Mouse (Mus musculus) limb, embryonic 12.5 days (tissue): ENCODE measurements around the gene Msi2. TPM values are rescaled to one million over a fixed set of nuclear protein-coding genes. Genes with fewer than 3 reads are reported as not detected.

Source experiments
- ATAC-seq: fragments of 200-750 bp; cut with Nextera tagmentation; 2 replicates; pipeline ENCODE4 v1.8.0; 2017; ENCODE audit warnings: low read depth, moderate TSS enrichment; ENCODE audit not compliant: insufficient number of reproducible peaks, insufficient read depth, low FRiP score, low TSS enrichment
- H3K27ac ChIP-seq: fragments of 300-500 bp; sonication (generic); 2 replicates; pipeline ENCODE4 v1.5.1; 2016; ENCODE audit warnings: mild to moderate bottlenecking, moderate library complexity
- H3K27me3 ChIP-seq: fragments of 300-500 bp; sonication (generic); 2 replicates; pipeline ENCODE4 v1.6.1; 2016; ENCODE audit warnings: mild to moderate bottlenecking, moderate library complexity
- H3K36me3 ChIP-seq: fragments of 300-500 bp; sonication (generic); 2 replicates; pipeline ENCODE4 v1.6.1; 2016; ENCODE audit warnings: mild to moderate bottlenecking, moderate library complexity
- H3K4me1 ChIP-seq: fragments of 300-500 bp; sonication (generic); replicated peaks from 2 replicates; pipeline ENCODE4 v1.6.1; 2016
- H3K4me2 ChIP-seq: fragments of 300-500 bp; sonication (generic); 2 replicates; pipeline ENCODE4 v1.6.1; 2016; ENCODE audit warnings: mild to moderate bottlenecking, moderate library complexity
- H3K4me3 ChIP-seq: fragments of 300-500 bp; sonication (generic); replicated peaks from 2 replicates; pipeline ENCODE4 v1.5.1; 2016; ENCODE audit warnings: mild to moderate bottlenecking
- H3K9ac ChIP-seq: fragments of 300-500 bp; sonication (generic); replicated peaks from 2 replicates; pipeline ENCODE4 v1.6.1; 2016; ENCODE audit warnings: mild to moderate bottlenecking, moderate library complexity
- H3K9me3 ChIP-seq: fragments of 300-500 bp; sonication (generic); 2 replicates; pipeline ENCODE4 v1.6.1; 2016; ENCODE audit warnings: mild to moderate bottlenecking, moderate library complexity
- WGBS: fragments of 180-500 bp; shearing (Covaris S2); methylation state at CpG from one replicate; pipeline ENCODE4 v1.1.7; 2016; 5-methylcytosine and 5-hydroxymethylcytosine counted together
- polyA plus RNA-seq: library from polyadenylated mRNA; unstranded; fragments of >200 nt; fragmentation: Nextera tagmentation; extraction: Ambion mirVana; gene quantifications from 2 replicates; pipeline ENCODE4 v1.2.1, GENCODE M21; 2016

The Msi2 gene
- polyA plus RNA-seq, 1 experiment from 2014 or later, result 24.0 TPM

DNA sequence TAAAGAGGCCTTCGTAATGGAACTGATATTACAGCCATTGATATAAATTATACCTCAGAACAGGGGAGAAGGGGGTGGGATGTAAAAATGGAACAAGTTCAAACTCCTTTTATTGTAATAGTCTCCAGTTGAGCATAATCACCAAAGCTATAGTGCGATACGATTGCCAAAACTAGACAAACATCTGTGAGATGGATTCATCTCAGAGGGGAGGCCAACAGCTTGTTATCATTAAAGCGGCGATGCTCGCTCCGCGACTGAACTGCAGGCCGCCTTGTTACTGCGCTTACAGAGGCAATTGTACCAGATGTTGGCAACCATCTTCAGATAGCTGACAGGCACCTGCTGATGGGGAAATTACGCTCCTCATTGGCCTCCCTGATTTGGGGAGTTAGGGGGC, 145.9 kb downstream of the Msi2 start:
- no peak overlapping the region for H3K27ac ChIP-seq
- no peak overlapping the region for H3K4me3 ChIP-seq
- H3K9me3 ChIP-seq, result no peaks in the 10 kb centered on the region
- no peak overlapping the region for H3K4me2 ChIP-seq
- no peaks in the 10 kb centered on the region for H3K36me3 ChIP-seq
- no peak for ATAC-seq
- peaks cover 5% of the 10 kb centered on the region; the same call in 1 of the 2 replicates for H3K27me3 ChIP-seq
- WGBS, result 17% methylated on average over 11 of the region's 11 CpGs
- H3K4me1 ChIP-seq, result peaks cover 66% of the 10 kb centered on the region
- H3K9ac ChIP-seq, result no peak overlapping the region

DNA sequence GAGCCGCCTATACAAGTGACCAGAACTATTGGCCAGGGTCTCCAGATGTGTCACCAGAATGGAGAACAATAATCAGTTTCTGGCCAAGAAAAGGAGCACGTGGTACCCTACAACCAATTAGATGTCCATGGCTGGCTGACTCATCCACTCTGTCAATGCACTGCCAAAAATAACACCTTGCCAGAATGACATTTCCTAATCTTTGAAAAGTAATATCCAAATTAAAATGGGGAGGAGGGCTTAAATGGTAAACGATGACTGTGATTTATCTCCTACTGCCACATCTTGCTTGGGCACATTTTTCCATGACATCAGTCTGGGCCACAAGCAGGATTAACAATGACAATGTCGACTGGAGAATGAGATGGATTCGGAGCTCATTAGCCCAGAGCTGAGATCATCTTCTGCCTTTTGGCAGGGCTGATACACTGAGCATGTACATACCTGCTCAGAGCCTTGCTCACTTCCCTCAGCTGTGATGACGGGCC, 147.6 kb downstream of the Msi2 start:
- Histone ChIP-seq H3K4me2 (no peak overlapping the region), H3K27ac (no peak overlapping the region), H3K36me3 (no peaks in the 10 kb centered on the region), H3K9me3 (no peaks in the 10 kb centered on the region), H3K9ac (no peak overlapping the region), H3K27me3 (peaks cover 5% of the 10 kb centered on the region; the same call in 1 of the 2 replicates), H3K4me3 (no peak overlapping the region), H3K4me1 (peaks cover 66% of the 10 kb centered on the region)
- no peak for ATAC-seq
- 84% methylated on average over 6 of the region's 6 CpGs for WGBS

- Histone ChIP-seq H3K9me3 (no peaks in the 10 kb centered on the region), H3K36me3 (no peaks in the 10 kb centered on the region; the same call in 1 of the 2 replicates), H3K27ac (no peak overlapping the region), H3K9ac (no peak overlapping the region), H3K4me1 (peaks cover 48% of the 10 kb centered on the region), H3K4me2 (no peak overlapping the region), H3K4me3 (no peak overlapping the region), H3K27me3 (no peaks in the 10 kb centered on the region)
- 57% methylated on average over 20 of the region's 20 CpGs for WGBS
- ATAC-seq, result no peak
Observed at GRCm38 (mm10) chr11:88566613-88567606, 151.4 kb downstream of the Msi2 start.

DNA sequence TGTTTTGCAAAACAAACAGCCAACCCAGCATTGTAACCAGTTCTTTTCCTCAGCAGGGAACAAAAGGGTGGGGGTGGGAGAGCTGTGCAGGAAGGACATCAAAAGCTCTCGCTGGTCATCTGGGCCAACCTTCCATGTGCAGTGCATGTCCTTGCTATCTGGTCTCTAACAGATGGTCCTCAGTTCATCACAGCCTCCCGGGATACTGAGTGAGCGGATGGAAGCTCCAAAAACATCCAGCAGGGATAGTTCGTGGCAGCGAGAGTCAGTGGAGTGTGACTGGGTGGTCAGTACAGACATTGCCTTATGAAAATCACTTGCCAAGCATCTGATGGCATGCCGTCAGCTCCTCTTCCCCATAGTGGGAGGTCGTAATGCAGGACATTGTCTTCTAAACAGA, 153.5 kb downstream of the Msi2 start:
- ATAC-seq, result no peak

DNA sequence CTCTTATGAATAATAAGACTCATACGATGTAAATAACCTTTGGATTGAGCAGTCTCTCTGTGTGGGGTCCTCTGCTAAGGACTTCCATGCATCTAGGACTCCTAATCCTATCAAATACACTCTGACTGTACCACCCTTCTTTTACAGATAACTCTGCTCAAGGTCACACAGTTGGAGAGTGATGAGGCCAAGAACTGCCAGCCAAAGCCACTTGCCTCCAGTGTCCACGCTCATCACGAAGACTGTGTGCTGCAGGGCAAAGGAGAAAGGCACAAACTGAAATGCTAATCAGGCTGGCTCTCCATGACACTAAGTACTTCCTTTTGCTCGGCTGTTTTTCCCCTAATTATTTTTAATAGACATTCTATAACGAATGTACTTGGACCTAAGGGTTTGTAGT, 153.9 kb downstream of the Msi2 start:
- Histone ChIP-seq H3K36me3 (no peaks in the 10 kb centered on the region; the same call in 1 of the 2 replicates), H3K4me3 (no peak overlapping the region), H3K4me2 (no peak overlapping the region), H3K27me3 (peaks cover 8% of the 10 kb centered on the region; the same call in 1 of the 2 replicates), H3K9ac (no peak overlapping the region), H3K4me1 (peaks cover 58% of the 10 kb centered on the region), H3K27ac (no peak overlapping the region), H3K9me3 (no peaks in the 10 kb centered on the region)
- WGBS, result 51% methylated on average over 5 of the region's 5 CpGs
- no peak for ATAC-seq

More for the DNA sequence above, 153.5 kb downstream of the Msi2 start:
- H3K9ac ChIP-seq, result no peak overlapping the region
- no peaks in the 10 kb centered on the region; the same call in 1 of the 2 replicates for H3K36me3 ChIP-seq
- H3K27ac ChIP-seq, result no peak overlapping the region
- no peak overlapping the region for H3K4me3 ChIP-seq
- peaks cover 4% of the 10 kb centered on the region; the same call in 1 of the 2 replicates for H3K27me3 ChIP-seq
- H3K4me1 ChIP-seq, result peaks cover 54% of the 10 kb centered on the region
- H3K9me3 ChIP-seq, result no peaks in the 10 kb centered on the region
- 74% methylated on average over 7 of the region's 7 CpGs for WGBS
- H3K4me2 ChIP-seq, result no peak overlapping the region

- H3K4me2 ChIP-seq, result 0 out of 2 replicates have a peak overlapping the region, but pooled peaks have one; percentile 11
- peaks cover 76% of the 10 kb centered on the region for H3K4me1 ChIP-seq
- no peaks in the 10 kb centered on the region; the same call in 1 of the 2 replicates for H3K36me3 ChIP-seq
- ATAC-seq, result no peak
- no peak overlapping the region for H3K9ac ChIP-seq
- H3K4me3 ChIP-seq, result no peak overlapping the region
- H3K27ac ChIP-seq, result peak overlapping the region; percentile 51
- 13% methylated on average over 6 of the region's 6 CpGs for WGBS
- peaks cover 16% of the 10 kb centered on the region for H3K27me3 ChIP-seq
- H3K9me3 ChIP-seq, result no peaks in the 10 kb centered on the region
Observed at GRCm38 (mm10) chr11:88561191-88561590, 157.1 kb downstream of the Msi2 start.

DNA sequence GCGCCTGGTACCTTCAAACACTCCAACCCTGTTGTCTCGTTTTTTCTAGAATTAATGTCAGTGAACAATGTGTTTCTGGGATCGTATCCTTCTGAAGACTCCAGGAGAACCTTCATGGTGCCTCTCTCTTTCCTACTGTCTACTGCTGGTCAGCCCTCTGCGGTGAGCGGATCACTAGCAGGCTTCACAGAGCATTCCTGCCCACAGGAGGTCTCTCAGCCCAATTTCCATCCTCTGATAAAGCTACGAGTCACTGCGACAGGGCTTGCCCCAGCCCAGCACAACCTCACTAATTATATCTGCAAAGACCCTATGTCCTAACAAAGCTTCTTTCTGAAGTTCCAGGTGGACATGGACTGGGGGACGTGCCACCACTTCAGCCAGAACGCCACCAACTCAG, 157.7 kb downstream of the Msi2 start:
- no peaks in the 10 kb centered on the region for H3K9me3 ChIP-seq
- peaks cover 16% of the 10 kb centered on the region for H3K27me3 ChIP-seq
- WGBS, result 58% methylated on average over 9 of the region's 9 CpGs
- H3K36me3 ChIP-seq, result no peaks in the 10 kb centered on the region; the same call in 1 of the 2 replicates
- no peak for ATAC-seq
- no peak overlapping the region for H3K4me2 ChIP-seq
- peaks cover 76% of the 10 kb centered on the region for H3K4me1 ChIP-seq
- H3K9ac ChIP-seq, result no peak overlapping the region
- H3K27ac ChIP-seq, result peak overlapping the region; percentile 51
- H3K4me3 ChIP-seq, result no peak overlapping the region

DNA sequence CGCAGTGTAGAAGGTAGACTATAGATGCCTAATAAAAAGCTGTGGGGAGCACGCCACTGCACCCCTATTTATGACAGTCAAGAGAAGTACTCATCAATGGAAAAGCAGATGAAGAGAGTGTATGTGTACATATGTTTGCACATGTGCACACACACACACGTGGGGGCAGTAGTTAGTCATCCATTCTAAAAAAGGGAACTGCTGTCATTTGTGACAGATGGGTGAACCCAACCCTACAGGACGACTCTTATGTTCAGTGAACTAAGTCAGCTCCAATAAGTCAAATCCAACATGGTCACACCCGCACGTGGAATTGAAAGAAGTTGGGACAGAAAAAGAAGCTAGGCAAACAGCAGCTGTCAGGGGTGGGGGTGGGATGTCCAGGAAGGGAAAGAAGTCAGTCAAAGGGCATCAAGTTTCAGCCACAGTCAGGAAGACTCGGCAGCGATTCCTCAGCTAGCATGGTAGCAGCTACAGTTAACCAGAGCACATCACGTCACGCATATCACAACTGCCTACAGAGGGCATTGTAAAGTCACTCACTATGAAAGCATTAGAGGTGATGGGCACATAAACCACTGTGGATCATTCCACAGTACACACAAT, 158.8 kb downstream of the Msi2 start:
- Histone ChIP-seq H3K36me3 (no peaks in the 10 kb centered on the region; the same call in 1 of the 2 replicates), H3K4me3 (no peak overlapping the region), H3K27ac (no peak overlapping the region), H3K9me3 (no peaks in the 10 kb centered on the region), H3K4me2 (no peak overlapping the region), H3K27me3 (peaks cover 19% of the 10 kb centered on the region), H3K4me1 (peaks cover 78% of the 10 kb centered on the region), H3K9ac (no peak overlapping the region)
- no peak for ATAC-seq
- WGBS, result 52% methylated on average over 10 of the region's 10 CpGs

- peaks cover 83% of the 10 kb centered on the region for H3K4me1 ChIP-seq
- no peak for ATAC-seq
- H3K9ac ChIP-seq, result no peak overlapping the region
- no peaks in the 10 kb centered on the region for H3K9me3 ChIP-seq
- 82% methylated on average over 4 of the region's 4 CpGs for WGBS
- no peak overlapping the region; the same call in 1 of the 2 replicates for H3K27ac ChIP-seq
- no peak overlapping the region for H3K4me2 ChIP-seq
- H3K36me3 ChIP-seq, result no peaks in the 10 kb centered on the region
- peaks cover 19% of the 10 kb centered on the region for H3K27me3 ChIP-seq
- H3K4me3 ChIP-seq, result no peak overlapping the region
Observed at GRCm38 (mm10) chr11:88558731-88559130, 159.6 kb downstream of the Msi2 start.

GRCm38 (mm10) chr11:88557828-88558580, 160.3 kb downstream of the Msi2 start:
- no peak overlapping the region for H3K27ac ChIP-seq

More at GRCm38 (mm10) chr11:88557828-88558580, 160.3 kb downstream of the Msi2 start:
- 58% methylated on average over 6 of the region's 6 CpGs for WGBS
- no peaks in the 10 kb centered on the region for H3K36me3 ChIP-seq
- no peak overlapping the region for H3K4me3 ChIP-seq
- no peak overlapping the region for H3K4me2 ChIP-seq
- peaks cover 19% of the 10 kb centered on the region for H3K27me3 ChIP-seq
- H3K9ac ChIP-seq, result no peak overlapping the region
- H3K9me3 ChIP-seq, result no peaks in the 10 kb centered on the region
- H3K4me1 ChIP-seq, result peaks cover 91% of the 10 kb centered on the region
- no peak for ATAC-seq
